Mouse (Mus musculus) lung, adult 18-20 months (tissue): ENCODE data around the gene Gm45233.
A peak's percentile ranks its signal among the peaks of the same experiment; 100 is the strongest.
"Not testable (repeated sequence)": the region's sequence is repeated elsewhere in the genome, so short reads cannot be mapped to it uniquely, and the experiment has no call there.

Experiments
- DNase-seq, 2 experiments: peaks; one replicate each; pipeline ENCODE4 v3.0.0; 2022; ENCODE audit warnings: mixed read lengths in 2 of 2

The Gm45233 gene

GRCm38 (mm10) chr7:43443917-43444293, at the start of gene Gm45233, which contains the start of gene Etfb:
Gm45233 (plus strand) TSS chr7:43444128.
Etfb (plus strand) TSS chr7:43444083.
- DNase-seq, result peak; percentile 98

GRCm38 (mm10) chr7:43399501-43399900, 44.4 kb upstream of the Gm45233 start:
- no peak for DNase-seq

GRCm38 (mm10) chr7:43402718-43403117, 41.2 kb upstream of the Gm45233 start:
- no peak for DNase-seq

GRCm38 (mm10) chr7:43407573-43407972, 36.4 kb upstream of the Gm45233 start:
- DNase-seq, result no peak

GRCm38 (mm10) chr7:43408131-43408553, 35.8 kb upstream of the Gm45233 start, which contains the start of gene Siglecg:
Siglecg (plus strand) TSS chr7:43408204.
- no peak for DNase-seq

- DNase-seq, result no peak
These were observed 34.8 kb upstream of the Gm45233 start for GRCm38 (mm10) chr7:43409084-43409483.

- not testable (repeated sequence) for DNase-seq
These were observed 32.2 kb upstream of the Gm45233 start for GRCm38 (mm10) chr7:43411724-43412123.

- DNase-seq, result no peak
These were observed 26.6 kb upstream of the Gm45233 start for GRCm38 (mm10) chr7:43417298-43417697.

GRCm38 (mm10) chr7:43422995-43423617, 20.8 kb upstream of the Gm45233 start:
- DNase-seq, result peak; percentile 79 to 82

- DNase-seq, result no peak
These were observed 19.8 kb upstream of the Gm45233 start for GRCm38 (mm10) chr7:43423991-43424625.

GRCm38 (mm10) chr7:43427406-43427805, 16.5 kb upstream of the Gm45233 start, which contains the start of gene Lim2:
Lim2 (plus strand) TSS chr7:43427670.
- no peak for DNase-seq

GRCm38 (mm10) chr7:43429500-43429899, 14.4 kb upstream of the Gm45233 start:
- DNase-seq, result no peak

- DNase-seq, result no peak
These were observed 11.0 kb upstream of the Gm45233 start for GRCm38 (mm10) chr7:43432891-43433290.

- no peak for DNase-seq
These were observed 9.3 kb upstream of the Gm45233 start for GRCm38 (mm10) chr7:43434676-43435075.

- no peak for DNase-seq
These were observed 7.3 kb upstream of the Gm45233 start, which contains the start of gene Nkg7 for GRCm38 (mm10) chr7:43436341-43437255. Nkg7 (plus strand) TSS chr7:43437073.

GRCm38 (mm10) chr7:43438611-43439010, 5.3 kb upstream of the Gm45233 start:
- DNase-seq, result no peak

- DNase-seq, result no peak
These were observed 3.4 kb upstream of the Gm45233 start, which contains the start of gene Cldnd2 for GRCm38 (mm10) chr7:43440482-43440881. Cldnd2 (plus strand) TSS chr7:43440782.

GRCm38 (mm10) chr7:43441071-43441470, 2.9 kb upstream of the Gm45233 start:
- no peak for DNase-seq

GRCm38 (mm10) chr7:43442684-43443083, 1.2 kb upstream of the Gm45233 start:
- DNase-seq, result no peak

GRCm38 (mm10) chr7:43443126-43443916, 607 bp upstream of the Gm45233 start:
- peak; percentile 89 to 92 for DNase-seq

GRCm38 (mm10) chr7:43447801-43448200, 3.9 kb downstream of the Gm45233 start:
- peak in 1 of 2 experiments; percentile 38 for DNase-seq

- DNase-seq, result peak in 1 of 2 experiments; percentile 35
These were observed 4.3 kb downstream of the Gm45233 start for GRCm38 (mm10) chr7:43448246-43448645.
